Mouse (Mus musculus): ENCODE measurements around the gene Gm5773.
"Not testable (repeated sequence)": the region's sequence is repeated elsewhere in the genome, so short reads cannot be mapped to it uniquely, and the experiment has no call there.

The Gm5773 gene

DNA sequence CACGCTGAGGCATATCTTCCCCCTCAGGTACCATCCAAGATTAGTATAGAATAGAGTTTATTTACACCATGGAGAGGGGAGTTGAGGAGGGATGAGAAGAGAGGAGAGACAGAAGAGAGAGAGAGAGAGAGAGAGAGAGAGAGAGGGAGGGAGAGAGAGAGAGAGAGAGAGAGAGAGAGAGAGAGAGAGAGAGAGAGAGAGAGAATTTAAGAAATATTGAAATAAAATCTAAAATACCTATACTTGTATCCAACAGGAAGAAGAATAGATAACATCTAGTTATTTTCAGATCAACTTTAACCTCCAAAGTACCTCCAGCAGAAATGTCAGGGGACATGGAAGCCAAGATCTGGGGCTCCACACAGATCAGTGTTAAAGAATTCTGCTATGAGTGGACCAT is at the start of gene Gm5773:
TSS of gene Gm5773 (plus strand) at position 301 of the 400 bp plus-strand sequence.
- DNase-seq = not testable (repeated sequence)

DNA sequence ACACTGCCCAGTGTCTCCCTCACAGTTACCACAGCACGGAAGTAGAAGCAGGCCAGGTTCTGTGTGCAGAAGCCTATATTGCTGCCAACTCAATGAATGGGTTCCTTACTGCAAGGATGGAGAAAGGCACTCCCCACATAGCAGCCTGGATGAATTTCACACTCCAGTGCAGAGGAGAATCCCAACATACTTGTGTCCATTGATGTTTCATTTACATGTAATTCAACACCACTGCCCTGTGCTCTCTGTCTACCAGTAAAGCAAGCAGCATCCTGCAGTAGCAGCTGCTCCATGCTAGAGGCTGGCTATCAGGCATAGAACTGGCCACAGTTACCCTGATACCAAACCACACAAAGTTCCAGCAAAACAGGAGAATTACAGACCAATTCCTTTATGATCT is 27.3 kb upstream of the Gm5773 start:
- DNase-seq = not testable (repeated sequence)

DNA sequence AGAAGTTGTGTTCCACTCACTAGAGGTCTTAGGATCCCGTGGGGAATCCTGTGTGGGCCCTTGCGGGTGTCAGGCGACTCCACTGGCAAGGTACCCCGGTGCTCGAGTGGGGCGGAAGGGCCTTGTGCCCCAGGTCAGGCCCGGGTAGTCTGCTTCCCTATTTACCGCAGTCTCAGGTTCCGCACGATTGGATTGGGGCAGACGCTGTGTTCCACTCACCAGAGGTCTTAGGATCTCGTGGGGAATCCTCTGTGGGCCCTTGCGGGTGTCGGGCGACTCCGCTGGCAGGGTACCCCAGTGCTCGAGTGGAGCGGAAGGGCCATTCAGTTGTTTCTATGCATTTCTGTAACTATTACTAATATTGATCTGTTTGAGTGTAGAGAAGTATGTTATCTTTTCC is 18.8 kb upstream of the Gm5773 start:
- not testable (repeated sequence) for DNase-seq

DNA sequence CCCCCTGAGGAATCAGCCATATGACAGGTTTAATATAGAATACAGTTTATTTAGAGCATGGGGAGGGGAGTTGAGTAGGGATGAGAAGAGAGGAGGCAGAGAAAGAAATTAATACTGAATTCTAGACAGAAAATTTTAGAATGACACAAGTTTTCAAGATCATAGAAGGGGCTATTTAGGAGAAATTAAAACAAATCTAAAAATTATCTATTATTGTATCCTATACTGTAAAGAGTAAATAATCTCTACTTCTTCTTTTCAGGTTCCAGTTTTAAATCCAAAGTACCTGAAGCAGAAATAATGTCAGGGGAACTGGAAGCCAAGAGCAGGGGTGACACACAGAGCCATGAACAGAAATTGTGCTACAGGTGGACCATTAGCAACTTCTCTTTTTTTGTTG is 23.3 kb downstream of the Gm5773 start, which contains the start of gene Tdpoz4:
TSS of gene Tdpoz4 (plus strand) at position 301 of the 400 bp plus-strand sequence.
- DNase-seq = not testable (repeated sequence)

DNA sequence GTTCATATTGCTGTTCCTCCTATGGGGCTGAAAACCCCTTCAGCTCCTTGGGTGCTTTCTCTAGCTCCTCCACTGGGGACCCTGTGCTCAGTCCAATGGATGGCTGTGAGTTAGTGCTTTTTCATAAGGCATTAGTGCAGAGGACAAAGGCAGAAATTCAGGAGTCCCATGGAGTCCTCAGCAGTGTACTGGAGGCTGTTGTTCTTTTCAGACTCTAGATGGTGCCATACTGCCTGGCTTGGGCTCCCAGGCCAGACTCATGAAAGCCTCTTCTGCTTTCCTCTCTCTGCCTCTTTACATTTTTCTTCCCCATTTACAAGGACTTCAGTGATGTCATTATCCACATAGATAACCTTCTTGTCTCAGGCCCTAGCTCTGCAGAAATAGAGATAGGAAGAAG is 40.5 kb downstream of the Gm5773 start:
- DNase-seq = not testable (repeated sequence)

Measured in embryo, embryonic 11 days (tissue).